Mouse (Mus musculus) limb, embryonic 15.5 days (tissue): ENCODE results near the gene Car11. TPM values are rescaled to one million over a fixed set of nuclear protein-coding genes. Genes with fewer than 3 reads are reported as not detected.

ENCODE experiments used
- ATAC-seq: fragments of 200-750 bp; cut with Nextera tagmentation; 2 replicates; pipeline ENCODE4 v1.8.0; 2017; ENCODE audit warnings: low read depth, moderate TSS enrichment; ENCODE audit not compliant: insufficient number of reproducible peaks, low FRiP score, low TSS enrichment
- H3K27ac ChIP-seq: fragments of 300-500 bp; sonication (generic); 2 replicates; pipeline ENCODE4 v1.5.1; 2015; ENCODE audit warnings: moderate library complexity, mild to moderate bottlenecking, inconsistent platforms
- H3K27me3 ChIP-seq: fragments of 300-500 bp; sonication (generic); 2 replicates; pipeline ENCODE4 v1.6.1; 2015; ENCODE audit warnings: inconsistent platforms
- H3K36me3 ChIP-seq: fragments of 300-500 bp; sonication (generic); 2 replicates; pipeline ENCODE4 v1.6.1; 2015; ENCODE audit warnings: inconsistent platforms
- H3K4me1 ChIP-seq: fragments of 300-500 bp; sonication (generic); 2 replicates; pipeline ENCODE4 v1.6.1; 2015; ENCODE audit warnings: inconsistent platforms
- H3K4me2 ChIP-seq: fragments of 300-500 bp; sonication (generic); 2 replicates; pipeline ENCODE4 v1.6.1; 2015; ENCODE audit warnings: mild to moderate bottlenecking, inconsistent platforms
- H3K4me3 ChIP-seq: fragments of 300-500 bp; sonication (generic); 2 replicates; pipeline ENCODE4 v1.5.1; 2015; ENCODE audit warnings: mild to moderate bottlenecking, inconsistent platforms
- H3K9ac ChIP-seq: fragments of 300-500 bp; sonication (generic); 2 replicates; pipeline ENCODE4 v1.6.1; 2015; ENCODE audit warnings: inconsistent platforms
- H3K9me3 ChIP-seq: fragments of 300-500 bp; sonication (generic); 2 replicates; pipeline ENCODE4 v1.6.1; 2016; ENCODE audit warnings: inconsistent platforms
- WGBS: fragments of 180-500 bp; shearing (Covaris S2); methylation state at CpG from one replicate; pipeline ENCODE4 v1.1.7; 2015; 5-methylcytosine and 5-hydroxymethylcytosine counted together
- polyA plus RNA-seq: library from polyadenylated mRNA; unstranded; fragments of >200 nt; fragmentation: Nextera tagmentation; extraction: Ambion mirVana; gene quantifications from 2 replicates; pipeline ENCODE4 v1.2.1, GENCODE M21; 2015

Gene Car11
- polyA plus RNA-seq, 1 experiment from 2014 or later = 13.7 TPM

GRCm38 (mm10) chr7:45714630-45715089 lies 15.0 kb downstream of the Car11 start:
- peaks cover 54% of the 10 kb centered on the region for H3K4me1 ChIP-seq
- H3K36me3 ChIP-seq = peaks cover 49% of the 10 kb centered on the region
- H3K9me3 ChIP-seq = no peaks in the 10 kb centered on the region
- peak overlapping the region; percentile 73 for H3K4me3 ChIP-seq
- no peaks in the 10 kb centered on the region for H3K27me3 ChIP-seq
- H3K4me2 ChIP-seq = peak overlapping the region; percentile 90
- peak overlapping the region; percentile 77 for H3K27ac ChIP-seq
- ATAC-seq = peak; percentile 16; the same call in 1 of the 2 replicates
- 7% methylated on average over 14 of the region's 14 CpGs for WGBS
- H3K9ac ChIP-seq = peak overlapping the region; percentile 68

DNA sequence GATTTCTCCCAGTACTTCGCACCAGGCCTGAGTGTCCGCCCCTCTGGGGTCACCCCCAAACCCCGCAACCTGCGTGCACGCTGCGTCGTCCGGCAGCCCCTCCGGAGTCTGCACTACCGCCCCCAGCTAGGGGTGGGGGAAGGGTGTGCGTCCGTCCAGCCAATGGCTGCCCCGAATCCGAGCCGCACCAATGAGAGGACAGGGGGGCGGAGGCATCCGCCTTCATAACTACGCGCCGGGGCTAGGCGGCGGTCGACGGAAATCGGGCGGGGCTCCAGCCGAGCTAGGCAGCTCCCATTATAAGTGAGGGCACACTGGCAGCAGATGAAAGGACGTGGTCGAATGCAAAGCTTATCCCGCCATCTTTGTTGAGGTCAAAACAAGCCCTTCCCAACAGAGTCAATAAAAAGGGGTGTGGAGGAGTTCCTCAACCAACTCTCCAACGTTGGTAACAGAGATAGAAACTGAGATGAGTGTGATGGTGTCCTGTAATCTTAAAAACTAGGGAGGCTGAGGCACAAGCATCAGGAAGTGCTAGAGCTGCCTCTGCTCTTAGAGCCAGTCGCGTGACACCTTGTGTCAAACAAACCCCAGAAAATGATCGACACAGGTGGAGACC lies 15.6 kb downstream of the Car11 start, which contains the start of gene Rpl18:
Rpl18 (plus strand) TSS at position 368 of the 619 bp plus-strand sequence.
- H3K27me3 ChIP-seq = no peaks in the 10 kb centered on the region
- H3K4me1 ChIP-seq = peaks cover 59% of the 10 kb centered on the region
- H3K4me3 ChIP-seq = peak within 1 kb of the TSS; percentile 73
- peak within 1 kb of the TSS; percentile 77 for H3K27ac ChIP-seq
- no peaks in the 10 kb centered on the region for H3K9me3 ChIP-seq
- ATAC-seq = peak; percentile 90
- WGBS = 7% methylated on average over 34 of the region's 34 CpGs
- H3K36me3 ChIP-seq = peaks cover 50% of the 10 kb centered on the region
- peak within 1 kb of the TSS; percentile 90 for H3K4me2 ChIP-seq
- H3K9ac ChIP-seq = peak within 1 kb of the TSS; percentile 68

DNA sequence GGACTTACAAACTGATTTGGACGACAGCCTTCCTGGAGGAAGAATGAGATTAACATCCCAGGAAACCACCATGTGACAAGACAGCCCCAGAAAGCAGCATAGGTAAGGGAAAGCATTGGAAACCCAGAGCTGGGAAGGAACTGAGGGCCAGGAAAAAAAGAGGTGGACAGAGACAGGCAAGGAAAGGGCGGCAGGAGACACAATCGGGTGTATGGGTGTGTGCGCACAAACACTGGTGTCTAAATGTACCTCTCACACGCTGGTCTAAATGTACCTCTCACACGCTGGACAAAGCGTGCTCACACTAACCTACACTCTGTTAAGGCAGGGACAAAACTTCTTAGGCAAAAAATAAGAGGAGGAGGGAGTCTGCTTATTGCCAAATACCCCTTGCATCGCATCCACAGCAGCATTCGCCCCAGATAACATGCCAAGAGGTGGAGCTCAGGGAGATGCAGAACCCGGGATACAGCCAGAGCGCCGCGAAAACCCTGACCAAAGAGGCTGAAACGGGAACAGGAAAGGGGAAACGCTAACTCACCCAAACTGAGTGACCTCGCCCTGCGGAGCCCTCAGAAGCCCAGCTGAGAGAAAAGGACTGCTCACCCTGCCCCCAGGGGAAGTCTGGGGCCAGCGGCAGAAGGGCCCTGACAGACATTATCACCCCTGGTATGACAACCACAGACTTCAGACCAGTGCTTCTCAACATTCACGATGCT lies 16.3 kb downstream of the Car11 start:
- Histone ChIP-seq H3K27ac (peak overlapping the region; percentile 77), H3K4me1 (peaks cover 64% of the 10 kb centered on the region), H3K9ac (peak overlapping the region; percentile 8; the same call in 1 of the 2 replicates), H3K9me3 (no peaks in the 10 kb centered on the region), H3K4me3 (peak overlapping the region; percentile 73), H3K27me3 (no peaks in the 10 kb centered on the region), H3K36me3 (peaks cover 50% of the 10 kb centered on the region), H3K4me2 (peak overlapping the region; percentile 90)
- no peak for ATAC-seq
- 81% methylated on average over 19 of the region's 19 CpGs for WGBS

- peak overlapping the region; percentile 90 for H3K4me2 ChIP-seq
- H3K4me3 ChIP-seq = peak overlapping the region; percentile 73
- H3K9me3 ChIP-seq = no peaks in the 10 kb centered on the region
- no peak overlapping the region for H3K27ac ChIP-seq
- H3K36me3 ChIP-seq = peaks cover 50% of the 10 kb centered on the region
- 82% methylated on average over 3 of the region's 3 CpGs for WGBS
- ATAC-seq = no peak
- no peaks in the 10 kb centered on the region for H3K27me3 ChIP-seq
- no peak overlapping the region for H3K9ac ChIP-seq
- peaks cover 67% of the 10 kb centered on the region for H3K4me1 ChIP-seq
Observed at GRCm38 (mm10) chr7:45716460-45716857, 16.8 kb downstream of the Car11 start.

DNA sequence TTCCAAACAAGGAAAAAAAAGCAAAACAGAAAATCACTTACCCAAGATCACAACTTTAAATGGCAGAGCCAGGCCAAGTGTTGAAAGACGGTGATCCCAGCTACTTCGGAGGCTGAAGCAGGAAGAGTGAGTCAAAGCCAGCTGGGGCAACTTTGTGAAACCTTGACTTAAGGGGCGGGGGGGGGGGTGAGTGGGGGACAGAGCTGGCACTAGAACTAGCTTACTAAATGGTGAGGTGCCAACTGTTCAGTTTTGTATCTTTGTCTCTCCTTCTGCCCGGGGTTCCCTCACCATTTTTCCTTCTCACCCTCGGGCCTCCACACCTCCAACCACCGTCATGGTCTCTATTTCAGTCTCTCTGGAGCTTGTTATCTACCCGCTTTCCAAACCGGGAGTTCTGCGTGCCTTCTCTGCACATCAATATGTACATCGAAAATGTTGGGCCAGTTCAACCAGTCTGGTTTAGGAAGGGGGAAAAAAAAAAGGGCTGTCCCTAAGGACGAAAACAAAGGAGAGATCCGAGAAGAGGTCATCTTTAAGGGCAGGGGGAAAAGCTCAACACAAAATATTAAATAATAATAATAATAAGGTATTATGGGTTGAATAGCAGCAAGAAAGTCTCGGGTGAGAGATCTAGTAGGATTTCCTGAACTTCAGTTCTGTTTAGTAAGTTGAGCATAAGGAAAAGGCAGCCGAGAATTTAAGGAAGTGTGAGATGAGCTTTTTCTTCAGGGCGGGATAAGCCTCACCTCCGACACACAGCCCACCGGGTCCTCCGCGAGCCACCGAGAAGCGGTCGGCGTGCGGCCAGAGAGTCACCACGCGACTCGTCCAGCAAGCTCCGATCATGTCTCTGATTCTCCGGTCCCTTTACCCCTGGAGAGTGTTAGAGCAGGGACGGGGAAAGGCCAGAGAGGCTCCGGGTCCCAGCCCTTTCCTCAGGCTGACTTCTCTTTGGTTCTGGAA lies 17.6 kb downstream of the Car11 start:
- H3K4me3 ChIP-seq = peak overlapping the region; percentile 73
- H3K4me1 ChIP-seq = peaks cover 66% of the 10 kb centered on the region
- H3K4me2 ChIP-seq = peak overlapping the region; percentile 90
- H3K27ac ChIP-seq = peak overlapping the region; percentile 95
- H3K9ac ChIP-seq = peak overlapping the region; percentile 72
- 8% methylated on average over 31 of the region's 31 CpGs for WGBS
- ATAC-seq = 0 out of 2 replicates have a peak, but pooled peaks have one; percentile 2
- no peaks in the 10 kb centered on the region for H3K27me3 ChIP-seq
- H3K36me3 ChIP-seq = peaks cover 50% of the 10 kb centered on the region
- no peaks in the 10 kb centered on the region for H3K9me3 ChIP-seq

GRCm38 (mm10) chr7:45717918-45718297 lies 18.3 kb downstream of the Car11 start, which contains the start of gene Sphk2:
Sphk2 (minus strand) TSS chr7:45718002.
- WGBS = under 1% methylated on average over 41 of the region's 41 CpGs
- ATAC-seq = peak; percentile 81
- no peaks in the 10 kb centered on the region for H3K9me3 ChIP-seq

GRCm38 (mm10) chr7:45718331-45718730 lies 18.7 kb downstream of the Car11 start:
- no peaks in the 10 kb centered on the region for H3K9me3 ChIP-seq
- H3K4me2 ChIP-seq = peak overlapping the region; percentile 67
- peaks cover 56% of the 10 kb centered on the region for H3K4me1 ChIP-seq
- H3K27me3 ChIP-seq = no peaks in the 10 kb centered on the region
- no peak for ATAC-seq
- under 1% methylated on average over 20 of the region's 20 CpGs for WGBS
- H3K27ac ChIP-seq = peak overlapping the region; percentile 95
- H3K9ac ChIP-seq = peak overlapping the region; percentile 90
- peaks cover 50% of the 10 kb centered on the region for H3K36me3 ChIP-seq
- H3K4me3 ChIP-seq = peak overlapping the region; percentile 73

More at GRCm38 (mm10) chr7:45717918-45718297, 18.3 kb downstream of the Car11 start, which contains the start of gene Sphk2:
- H3K9ac ChIP-seq = peak within 1 kb of the TSS; percentile 90
- peak within 1 kb of the TSS; percentile 95 for H3K27ac ChIP-seq
- H3K4me3 ChIP-seq = peak within 1 kb of the TSS; percentile 73
- peaks cover 50% of the 10 kb centered on the region for H3K36me3 ChIP-seq
- H3K4me2 ChIP-seq = peak within 1 kb of the TSS; percentile 90
- peaks cover 60% of the 10 kb centered on the region for H3K4me1 ChIP-seq
- H3K27me3 ChIP-seq = no peaks in the 10 kb centered on the region

DNA sequence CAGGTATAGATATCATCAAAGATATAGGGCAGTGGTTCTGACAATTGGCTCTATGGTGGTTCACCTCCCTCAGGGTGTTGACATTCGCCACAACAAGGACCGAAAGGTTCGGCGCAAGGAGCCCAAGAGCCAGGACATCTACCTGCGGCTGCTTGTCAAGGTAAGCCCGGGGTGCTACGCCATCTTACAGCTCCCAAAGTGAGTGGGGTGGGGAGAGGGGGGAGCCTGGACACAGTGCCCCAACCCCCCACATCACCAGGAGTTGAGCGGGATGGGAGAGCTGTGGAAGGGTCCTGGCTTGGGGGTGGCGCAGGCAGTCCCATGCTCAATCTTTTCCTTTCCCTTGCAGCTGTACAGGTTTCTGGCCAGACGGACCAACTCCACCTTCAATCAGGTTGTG lies 19.5 kb downstream of the Car11 start:
- Histone ChIP-seq H3K9me3 (no peaks in the 10 kb centered on the region), H3K9ac (peak overlapping the region; percentile 90; the same call in 1 of the 2 replicates), H3K36me3 (peaks cover 54% of the 10 kb centered on the region), H3K4me3 (peak overlapping the region; percentile 73), H3K4me1 (peaks cover 49% of the 10 kb centered on the region), H3K27ac (0 out of 2 replicates have a peak overlapping the region, but pooled peaks have one; percentile 38), H3K4me2 (peak overlapping the region; percentile 67), H3K27me3 (no peaks in the 10 kb centered on the region)
- ATAC-seq = no peak
- 74% methylated on average over 10 of the region's 10 CpGs for WGBS

DNA sequence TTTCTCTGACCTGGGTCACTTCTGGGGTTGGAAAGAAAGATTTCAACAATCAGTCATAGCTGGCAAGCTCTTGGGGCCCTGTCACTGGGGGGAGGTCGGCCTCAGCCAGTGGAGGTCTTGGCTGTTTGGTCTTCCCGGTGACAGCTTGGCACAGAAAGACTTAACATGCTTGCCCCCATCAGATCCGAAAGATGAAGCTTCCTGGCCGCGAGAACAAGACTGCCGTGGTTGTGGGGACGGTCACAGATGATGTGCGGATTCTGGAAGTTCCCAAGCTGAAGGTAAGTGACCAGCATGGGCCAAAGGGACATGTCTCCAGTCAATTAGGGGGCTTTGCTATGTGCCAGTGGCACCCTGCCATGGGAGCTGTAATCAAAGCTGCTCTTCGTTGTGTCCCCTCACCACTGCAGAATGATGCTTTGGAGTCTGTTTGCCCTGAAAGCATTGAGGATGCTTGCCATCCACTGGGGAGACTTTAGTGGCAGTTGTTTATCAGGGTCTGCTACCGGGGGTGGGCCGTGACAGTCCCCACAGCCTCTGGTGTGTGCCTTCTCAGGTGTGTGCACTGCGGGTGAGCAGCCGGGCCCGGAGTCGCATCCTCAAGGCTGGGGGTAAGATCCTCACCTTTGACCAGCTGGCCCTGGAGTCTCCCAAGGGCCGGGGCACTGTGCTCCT lies 20.2 kb downstream of the Car11 start:
- 90% methylated on average over 16 of the region's 16 CpGs for WGBS
- Histone ChIP-seq H3K27me3 (no peaks in the 10 kb centered on the region), H3K4me3 (peak overlapping the region; percentile 73), H3K4me2 (peak overlapping the region; percentile 67; the same call in 1 of the 2 replicates), H3K4me1 (peaks cover 42% of the 10 kb centered on the region), H3K9me3 (no peaks in the 10 kb centered on the region), H3K9ac (no peak overlapping the region), H3K27ac (no peak overlapping the region), H3K36me3 (peaks cover 59% of the 10 kb centered on the region)
- ATAC-seq = no peak

- Histone ChIP-seq H3K27ac (peak within 1 kb of the TSS; percentile 47; the same call in 1 of the 2 replicates), H3K36me3 (peaks cover 67% of the 10 kb centered on the region), H3K27me3 (no peaks in the 10 kb centered on the region), H3K4me1 (peaks cover 39% of the 10 kb centered on the region), H3K9ac (no peak within 1 kb of the TSS), H3K9me3 (no peaks in the 10 kb centered on the region), H3K4me3 (no peak within 1 kb of the TSS), H3K4me2 (no peak within 1 kb of the TSS)
- WGBS = 77% methylated on average over 14 of the region's 14 CpGs
- no peak for ATAC-seq
Observed at GRCm38 (mm10) chr7:45720413-45721233, 21.0 kb downstream of the Car11 start, which contains the start of gene Fam83e. Fam83e (plus strand) TSS chr7:45721212.
